Mouse (Mus musculus) retina, embryonic 14.5 days (tissue): ENCODE data around the gene Fars2.

Experiments
- DNase-seq: peaks from one replicate; pipeline ENCODE4 v3.0.0-alpha.2; 2015; ENCODE audit warnings: low spot score

The Fars2 gene

GRCm38 (mm10) chr13:36731931-36732461 lies 614.8 kb downstream of the Fars2 start:
- peak; percentile 50 for DNase-seq

GRCm38 (mm10) chr13:36732891-36733490 lies 615.8 kb downstream of the Fars2 start:
- peak; percentile 12 for DNase-seq

GRCm38 (mm10) chr13:36733566-36733965 lies 616.4 kb downstream of the Fars2 start:
- peak; percentile 35 for DNase-seq

GRCm38 (mm10) chr13:36733989-36734690 lies 616.9 kb downstream of the Fars2 start:
- DNase-seq = peak; percentile 51

- DNase-seq = peak; percentile 43
Measured at GRCm38 (mm10) chr13:36734731-36735571, 617.7 kb downstream of the Fars2 start, which contains the start of gene Nrn1. Nrn1 (minus strand) TSS chr13:36735131.

GRCm38 (mm10) chr13:36735901-36736618 lies 618.8 kb downstream of the Fars2 start:
- DNase-seq = peak; percentile 85

- DNase-seq = no peak
Measured at GRCm38 (mm10) chr13:36736619-36736996, 619.4 kb downstream of the Fars2 start.

- DNase-seq = no peak
Measured at GRCm38 (mm10) chr13:36750056-36750455, 632.8 kb downstream of the Fars2 start.

- DNase-seq = no peak
Measured at GRCm38 (mm10) chr13:36751861-36752260, 634.6 kb downstream of the Fars2 start.

GRCm38 (mm10) chr13:36766801-36767200 lies 649.6 kb downstream of the Fars2 start:
- DNase-seq = no peak
